Mouse (Mus musculus) spleen, adult 2 months (tissue): ENCODE results near the gene Mars.

Experiments used
- CTCF ChIP-seq: fragments of 200-500 bp; IDR thresholded peaks from 2 replicates; pipeline ENCODE4 v1.5.1; 2011; ENCODE audit warnings: mild to moderate bottlenecking, inconsistent platforms; ENCODE audit not compliant: insufficient read depth, insufficient read length, insufficient replicate concordance; ENCODE audit errors: extremely low read depth
- POLR2A ChIP-seq: fragments of 200-500 bp; IDR thresholded peaks from 2 replicates; pipeline ENCODE4 v1.6.1; 2011; ENCODE audit warnings: low read depth, low read length, inconsistent platforms

DNA sequence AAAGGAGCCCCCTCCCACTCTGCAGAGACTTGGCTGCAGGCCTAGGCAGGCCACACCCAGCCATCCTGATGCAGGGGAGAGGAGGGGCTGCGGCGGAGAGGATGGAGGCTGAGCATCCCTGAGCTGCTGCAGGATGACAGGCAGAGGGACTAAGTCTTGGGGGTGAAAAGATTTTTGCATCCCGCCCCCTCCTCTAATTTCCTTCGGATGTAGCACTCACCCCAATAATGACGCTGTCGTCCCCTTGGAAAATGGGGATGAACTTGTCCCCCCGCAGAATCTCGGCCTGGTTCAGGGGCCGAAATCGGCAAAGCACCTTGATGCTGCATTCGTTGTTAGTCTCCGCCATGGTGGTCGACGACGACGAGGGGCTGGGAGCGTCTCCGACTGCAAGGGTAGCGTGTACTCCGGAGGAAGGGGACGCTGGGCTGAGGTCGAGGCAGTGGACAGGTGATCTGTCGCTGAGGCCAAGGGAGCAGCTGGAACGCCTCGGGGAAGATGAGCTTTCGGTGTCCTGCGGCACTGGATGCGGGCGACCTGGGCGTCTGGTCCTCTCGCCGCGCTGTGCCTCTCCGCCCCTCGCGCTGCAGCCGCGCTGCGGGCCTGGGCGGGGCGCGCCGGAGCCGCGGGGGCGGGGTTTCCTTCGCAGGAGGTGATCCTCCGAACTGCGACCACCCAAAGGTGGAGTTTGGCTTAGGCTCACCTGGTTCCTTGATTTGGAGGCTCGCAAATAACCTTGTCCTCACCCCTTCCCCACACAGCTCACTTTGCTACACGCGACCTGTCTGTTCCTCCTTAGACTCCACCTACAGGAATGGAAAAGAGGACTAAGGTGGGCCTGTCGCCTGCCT, 48.8 kb downstream of the Mars start, which contains the start of gene Kif5a:
- TF ChIP-seq CTCF (no peak), POLR2A (no peak)
